Mouse (Mus musculus) small intestine, adult 2 months (tissue): ENCODE results near the gene Asb9.

Experiments
- CTCF ChIP-seq: fragments of 200-500 bp; IDR thresholded peaks from 2 replicates; pipeline ENCODE4 v1.5.1; 2012; ENCODE audit warnings: low read depth, mild to moderate bottlenecking, control low read depth, inconsistent platforms, low read length, moderate library complexity, mixed read lengths; ENCODE audit not compliant: insufficient replicate concordance, insufficient read length; ENCODE audit errors: extremely low read depth
- POLR2A ChIP-seq: fragments of 200-500 bp; IDR thresholded peaks from 2 replicates; pipeline ENCODE4 v1.6.1; 2012; ENCODE audit warnings: low read depth, mild to moderate bottlenecking, control low read depth, inconsistent platforms, low read length, moderate library complexity

DNA sequence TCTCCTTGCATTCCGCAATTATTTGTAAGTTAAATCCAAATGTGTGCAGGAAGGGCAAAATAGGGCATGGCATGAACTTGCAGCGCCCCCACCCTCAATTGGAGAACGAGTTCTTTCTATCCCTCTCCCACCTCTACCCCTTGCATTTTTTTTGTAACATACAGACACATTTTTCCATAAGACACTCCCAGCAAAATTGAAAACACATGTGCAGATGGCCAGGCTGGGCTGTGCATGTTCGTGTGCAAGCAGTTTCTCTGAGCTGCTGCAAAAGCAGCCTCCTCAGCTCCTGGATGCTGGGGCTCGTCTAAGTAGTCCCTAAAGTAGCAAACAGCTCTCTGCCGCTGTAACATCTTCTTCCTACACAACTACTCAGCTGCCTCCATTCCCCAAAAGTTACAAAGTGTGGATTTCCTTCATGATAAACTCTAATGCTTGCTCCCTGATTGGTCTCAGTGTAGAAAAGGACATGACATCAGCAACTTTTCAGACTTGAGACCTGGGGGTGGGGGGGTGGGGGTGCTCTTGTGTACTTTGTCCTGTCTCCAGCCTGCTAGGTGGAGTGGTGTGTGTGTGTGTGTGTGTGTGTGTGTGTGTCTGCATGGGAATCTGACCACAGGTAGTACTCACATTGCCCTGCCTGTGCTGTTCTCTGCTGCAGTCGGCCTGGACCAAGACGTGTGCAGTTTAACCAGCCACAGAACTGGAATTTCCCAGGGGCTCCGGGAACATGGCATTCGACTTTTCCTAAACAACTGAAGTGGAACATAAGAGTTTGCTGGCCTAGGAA, at the start of gene Asb9:
- no peak for TF ChIP-seq CTCF
- TF ChIP-seq POLR2A = no peak
